Mouse (Mus musculus) testis, adult 2 months (tissue): ENCODE data around the gene Cfap70.

Experiments
- CTCF ChIP-seq: fragments of 200-500 bp; IDR thresholded peaks from 2 replicates; pipeline ENCODE4 v1.5.1; 2012; ENCODE audit warnings: low read depth, mild to moderate bottlenecking, inconsistent platforms, low read length, moderate library complexity; ENCODE audit not compliant: control insufficient read depth, insufficient read depth, insufficient replicate concordance
- POLR2A ChIP-seq: fragments of 200-500 bp; IDR thresholded peaks from 2 replicates; pipeline ENCODE4 v1.6.1; 2012; ENCODE audit warnings: low read depth, mild to moderate bottlenecking, inconsistent platforms, low read length, moderate library complexity; ENCODE audit not compliant: control insufficient read depth

GRCm38 (mm10) chr14:20347991-20348541 lies 104.0 kb downstream of the Cfap70 start, which contains the start of the genes Ecd and Fam149b:
- no peak for TF ChIP-seq CTCF
- TF ChIP-seq POLR2A, result peak; percentile 91
